Mouse (Mus musculus) olfactory bulb, adult 2 months (tissue): Measurements from ENCODE around the gene Klhl29. TPM values are rescaled to one million over a fixed set of nuclear protein-coding genes. Genes with fewer than 3 reads are reported as not detected.
A peak's percentile ranks its signal among the peaks of the same experiment; 100 is the strongest.

ENCODE experiments used
- H3K27ac ChIP-seq: fragments of 200-500 bp; 2 replicates; pipeline ENCODE4 v1.5.1; 2012; ENCODE audit warnings: low read depth, low read length; ENCODE audit not compliant: insufficient read depth
- H3K4me1 ChIP-seq: fragments of 200-500 bp; 2 replicates; pipeline ENCODE4 v1.6.1; 2012; ENCODE audit warnings: low read length; ENCODE audit not compliant: control insufficient read depth, insufficient read depth
- H3K4me3 ChIP-seq: fragments of 200-500 bp; 2 replicates; pipeline ENCODE4 v1.5.1; 2012; ENCODE audit warnings: mild to moderate bottlenecking, low read depth, low read length, moderate library complexity; ENCODE audit not compliant: insufficient read depth
- CTCF ChIP-seq: fragments of 200-500 bp; IDR thresholded peaks from 2 replicates; pipeline ENCODE4 v1.5.1; 2012; ENCODE audit warnings: low read depth, mild to moderate bottlenecking, low read length, moderate library complexity; ENCODE audit not compliant: insufficient read depth
- POLR2A ChIP-seq: fragments of 200-500 bp; IDR thresholded peaks from 2 replicates; pipeline ENCODE4 v1.6.1; 2012; ENCODE audit warnings: mild to moderate bottlenecking, low read depth, low read length, moderate library complexity; ENCODE audit not compliant: insufficient read depth
- WGBS: fragments of 180-500 bp; shearing (Covaris S2); methylation state at CpG from one replicate; pipeline ENCODE4 v1.1.7; 2018; 5-methylcytosine and 5-hydroxymethylcytosine counted together
- polyA plus RNA-seq: library from polyadenylated mRNA; stranded (reverse); fragments of >200 nt; gene quantifications from 2 replicates; pipeline ENCODE4 v1.2.4, GENCODE M21; 2012; ENCODE audit warnings: low replicate concordance; ENCODE audit not compliant: missing spikeins, insufficient read depth, insufficient read length

The Klhl29 gene
- polyA plus RNA-seq, 1 experiment = not detected

GRCm38 (mm10) chr12:5340151-5340603, 35.3 kb downstream of the Klhl29 start:
- TF ChIP-seq CTCF (no peak), POLR2A (no peak)
- 0 out of 2 replicates have a peak overlapping the region, but pooled peaks have one; percentile 22 for H3K27ac ChIP-seq
- peaks cover 13% of the 10 kb centered on the region for H3K4me1 ChIP-seq
- H3K4me3 ChIP-seq = no peak overlapping the region
- WGBS = 65% methylated on average over 6 of the region's 6 CpGs

- WGBS = 59% methylated on average over 8 of the region's 8 CpGs
- Histone ChIP-seq H3K4me3 (no peak overlapping the region), H3K4me1 (peaks cover 14% of the 10 kb centered on the region), H3K27ac (no peak overlapping the region)
- TF ChIP-seq CTCF = no peak
- no peak for TF ChIP-seq POLR2A
Measured at GRCm38 (mm10) chr12:5336927-5337712, 38.4 kb downstream of the Klhl29 start.

- 60% methylated on average over 6 of the region's 6 CpGs for WGBS
- peaks cover 22% of the 10 kb centered on the region for H3K4me1 ChIP-seq
- TF ChIP-seq POLR2A (no peak), CTCF (no peak)
- H3K4me3 ChIP-seq = no peak overlapping the region
- no peak overlapping the region for H3K27ac ChIP-seq
Measured at GRCm38 (mm10) chr12:5336331-5336730, 39.2 kb downstream of the Klhl29 start.

GRCm38 (mm10) chr12:5334956-5335355, 40.5 kb downstream of the Klhl29 start:
- no peak for TF ChIP-seq POLR2A
- no peak for TF ChIP-seq CTCF
- Histone ChIP-seq H3K4me1 (peaks cover 21% of the 10 kb centered on the region), H3K4me3 (no peak overlapping the region), H3K27ac (no peak overlapping the region)
- 81% methylated on average over 9 of the region's 9 CpGs for WGBS

- Histone ChIP-seq H3K27ac (no peak overlapping the region), H3K4me3 (no peak overlapping the region)
- 79% methylated on average over 2 of the region's 2 CpGs for WGBS
Measured at GRCm38 (mm10) chr12:5334175-5334574, 41.3 kb downstream of the Klhl29 start.

GRCm38 (mm10) chr12:5331810-5332484, 43.5 kb downstream of the Klhl29 start:
- H3K4me3 ChIP-seq = no peak overlapping the region
- 77% methylated on average over 13 of the region's 13 CpGs for WGBS
- peaks cover 19% of the 10 kb centered on the region for H3K4me1 ChIP-seq
- no peak overlapping the region for H3K27ac ChIP-seq
- no peak for TF ChIP-seq CTCF
- TF ChIP-seq POLR2A = no peak

More at GRCm38 (mm10) chr12:5334175-5334574, 41.3 kb downstream of the Klhl29 start:
- TF ChIP-seq POLR2A (no peak), CTCF (no peak)
- peaks cover 16% of the 10 kb centered on the region for H3K4me1 ChIP-seq

- H3K4me3 ChIP-seq = no peak overlapping the region
- H3K4me1 ChIP-seq = peaks cover 13% of the 10 kb centered on the region; the same call in 1 of the 2 replicates
- H3K27ac ChIP-seq = no peak overlapping the region
- TF ChIP-seq CTCF = no peak
- no peak for TF ChIP-seq POLR2A
- 62% methylated on average over 6 of the region's 6 CpGs for whole genome bisulfite sequencing
Measured at GRCm38 (mm10) chr12:5330496-5331070, 44.9 kb downstream of the Klhl29 start.

GRCm38 (mm10) chr12:5322444-5323087, 52.9 kb downstream of the Klhl29 start:
- peaks cover 7% of the 10 kb centered on the region for H3K4me1 ChIP-seq
- no peak overlapping the region for H3K4me3 ChIP-seq
- TF ChIP-seq CTCF (no peak), POLR2A (no peak)
- no peak overlapping the region for H3K27ac ChIP-seq
- 84% methylated on average over 9 of the region's 9 CpGs for WGBS

GRCm38 (mm10) chr12:5321017-5321416, 54.5 kb downstream of the Klhl29 start:
- TF ChIP-seq POLR2A (no peak), CTCF (no peak)
- Histone ChIP-seq H3K4me1 (peaks cover 9% of the 10 kb centered on the region), H3K27ac (no peak overlapping the region), H3K4me3 (no peak overlapping the region)
- 93% methylated on average over 3 of the region's 3 CpGs for WGBS
